Mouse (Mus musculus): ENCODE results near the gene Mmp23.

Mmp23 gene

GRCm38 (mm10) chr4:155601091-155601996, 51.8 kb downstream of the Mmp23 start, which contains the start of gene Slc35e2:
Gene Slc35e2, plus strand, starts transcription at chr4:155601416.
- DNase-seq (ENCODE audit: low read depth, low spot score) = peak; percentile 97
